Mouse (Mus musculus) monocyte, adult 5-6 weeks (primary cell): ENCODE measurements around the gene 1810046K07Rik. TPM values are rescaled to one million over a fixed set of nuclear protein-coding genes. Genes with fewer than 3 reads are reported as not detected.

Source experiments
- total RNA-seq: library from RNA; stranded (forward); fragments of 200-1000, 200-491, 200-594 nt; gene quantifications from 3 replicates; pipeline ENCODE4 v1.2.3, GENCODE M21; 2017

Gene 1810046K07Rik
- total RNA-seq, 1 experiment from 2014 or later, result not detected

Other genes starting within 250 kb of the 1810046K07Rik start
- gene 4833427G06Rik, start 226.8 kb downstream of the 1810046K07Rik start, total RNA-seq, result not detected in 3 replicates
- gene Gm32742, start 163.4 kb downstream of the 1810046K07Rik start, total RNA-seq, result not detected in 3 replicates
- gene Pou2af1, start 115.2 kb downstream of the 1810046K07Rik start, total RNA-seq, result 31.5 to 46.5 TPM (median 42.8 TPM) in 3 replicates
- not detected in 3 replicates for gene Colca2, start 50.3 kb downstream of the 1810046K07Rik start, total RNA-seq